Mouse (Mus musculus): ENCODE results near the gene Mis18bp1. TPM values are rescaled to one million over a fixed set of nuclear protein-coding genes. Genes with fewer than 3 reads are reported as not detected.

Mis18bp1 gene
- total and polyA plus RNA-seq, 3 experiments, result 20.0 to 21.2 TPM; not detected in 1

GRCm38 (mm10) chr12:65111503-65111902, 60.9 kb downstream of the Mis18bp1 start:
- no peaks in the 10 kb centered on the region for H3K4me1 ChIP-seq (ENCODE audit: control insufficient read depth in 1 of 2, insufficient read depth in 2 of 2, low read length in 2 of 2)
- no peak overlapping the region for H3K27ac ChIP-seq (ENCODE audit: control insufficient read depth, low read depth, low read length)
- H3K36me3 ChIP-seq (ENCODE audit: control insufficient read depth in 1 of 2, insufficient read depth in 2 of 2, low read length in 2 of 2), result peaks cover 0 to 2% of the 10 kb centered on the region in 2 experiments; a peak in 2 of 4 replicates
- DNase-seq (ENCODE audit: low read depth, low spot score), result no peak
- no peaks in the 10 kb centered on the region for H3K27me3 ChIP-seq (ENCODE audit: control insufficient read depth in 1 of 2, insufficient read depth in 2 of 2, low read length in 2 of 2)
- H3K9ac ChIP-seq (ENCODE audit: control insufficient read depth, low read depth, low read length, poor library complexity, severe bottlenecking), result no peak overlapping the region
- no peak overlapping the region for H3K4me3 ChIP-seq (ENCODE audit: control insufficient read depth in 1 of 2, insufficient read depth in 1 of 2, low read depth in 2 of 2, low read length in 2 of 2)
- TF ChIP-seq MEF2A (IDR thresholded peaks at IDR 0.05; ENCODE audit: extremely low read depth, insufficient replicate concordance, low read depth, low read length, poor library complexity, severe bottlenecking), result no peak
- TF ChIP-seq ETS1 (IDR thresholded peaks at IDR 0.05; ENCODE audit: low read depth, low read length), result no peak
- TF ChIP-seq MAFK (IDR thresholded peaks at IDR 0.05; ENCODE audit: borderline replicate concordance, low read depth, low read length), result no peak
- TF ChIP-seq UBTF (IDR thresholded peaks at IDR 0.05; ENCODE audit: borderline replicate concordance, insufficient read depth, low read depth, low read length), result no peak
- no peak for TF ChIP-seq ZMIZ1 (IDR thresholded peaks at IDR 0.05; ENCODE audit: low read depth, low read length)
- TF ChIP-seq POLR2AphosphoS5 (IDR thresholded peaks at IDR 0.05; ENCODE audit: borderline replicate concordance, low read depth, low read length), result no peak
- no peak for TF ChIP-seq MYC (IDR thresholded peaks at IDR 0.05; ENCODE audit: low read depth, low read length)
- no peak for TF ChIP-seq USF1 (IDR thresholded peaks at IDR 0.05; ENCODE audit: low read depth, low read length)
- TF ChIP-seq NELFE (IDR thresholded peaks at IDR 0.05; ENCODE audit: low read depth, low read length), result no peak
- no peak for TF ChIP-seq BHLHE40 (IDR thresholded peaks at IDR 0.05; ENCODE audit: borderline replicate concordance, low read depth, low read length)
- no peak for TF ChIP-seq JUND (IDR thresholded peaks at IDR 0.05; ENCODE audit: low read depth, low read length)
- TF ChIP-seq ZNF384 (IDR thresholded peaks at IDR 0.05; ENCODE audit: low read depth, low read length), result no peak
- TF ChIP-seq TBP (IDR thresholded peaks at IDR 0.05; ENCODE audit: low read depth, low read length), result no peak
- TF ChIP-seq CHD2 (IDR thresholded peaks at IDR 0.05; ENCODE audit: low read length), result no peak
- TF ChIP-seq E2F4 (IDR thresholded peaks at IDR 0.05; ENCODE audit: borderline replicate concordance, low read depth, low read length), result no peak
- TF ChIP-seq CHD1 (IDR thresholded peaks at IDR 0.05; ENCODE audit: low read depth, low read length), result no peak
- H3K79me2 ChIP-seq (ENCODE audit: control insufficient read depth, insufficient read depth, low read length, poor library complexity), result peaks cover 1% of the 10 kb centered on the region; the same call in 1 of the 2 replicates
- H3K9me3 ChIP-seq (replicated peaks; ENCODE audit: insufficient read depth, low read length), result no peaks in the 10 kb centered on the region

GRCm38 (mm10) chr12:65108746-65109145, 63.7 kb downstream of the Mis18bp1 start:
- DNase-seq (ENCODE audit: low read depth, low spot score), result no peak
- no peak overlapping the region for H3K9ac ChIP-seq (ENCODE audit: control insufficient read depth, low read depth, low read length, poor library complexity, severe bottlenecking)
- TF ChIP-seq CHD2 (IDR thresholded peaks at IDR 0.05; ENCODE audit: low read length) (no peak), ZC3H11A (IDR thresholded peaks at IDR 0.05; ENCODE audit: low read depth, low read length) (no peak), RCOR1 (IDR thresholded peaks at IDR 0.05; ENCODE audit: low read depth, low read length) (no peak), JUND (IDR thresholded peaks at IDR 0.05; ENCODE audit: low read depth, low read length) (no peak), POLR2AphosphoS5 (IDR thresholded peaks at IDR 0.05; ENCODE audit: borderline replicate concordance, low read depth, low read length) (no peak), E2F4 (IDR thresholded peaks at IDR 0.05; ENCODE audit: borderline replicate concordance, low read depth, low read length) (no peak), CHD1 (IDR thresholded peaks at IDR 0.05; ENCODE audit: low read depth, low read length) (no peak), NRF1 (IDR thresholded peaks at IDR 0.05; ENCODE audit: insufficient read depth, low read depth, low read length, poor library complexity, severe bottlenecking) (no peak), POLR2AphosphoS2 (IDR thresholded peaks at IDR 0.05; ENCODE audit: low read length) (no peak), USF2 (IDR thresholded peaks at IDR 0.05; ENCODE audit: borderline replicate concordance in 1 of 2, insufficient read depth in 1 of 2, low read depth in 1 of 2, low read length in 2 of 2) (no peak)
- no peaks in the 10 kb centered on the region for H3K27me3 ChIP-seq (ENCODE audit: control insufficient read depth in 1 of 2, insufficient read depth in 2 of 2, low read length in 2 of 2)
- H3K9me3 ChIP-seq (replicated peaks; ENCODE audit: insufficient read depth, low read length), result no peaks in the 10 kb centered on the region
- no peaks in the 10 kb centered on the region; a peak in 3 of 4 replicates for H3K36me3 ChIP-seq (ENCODE audit: control insufficient read depth in 1 of 2, insufficient read depth in 2 of 2, low read length in 2 of 2)
- H3K79me2 ChIP-seq (ENCODE audit: control insufficient read depth, insufficient read depth, low read length, poor library complexity), result peaks cover 1% of the 10 kb centered on the region; the same call in 1 of the 2 replicates
- H3K4me3 ChIP-seq (ENCODE audit: control insufficient read depth in 1 of 2, insufficient read depth in 1 of 2, low read depth in 2 of 2, low read length in 2 of 2), result no peak overlapping the region
- H3K4me1 ChIP-seq (ENCODE audit: control insufficient read depth in 1 of 2, insufficient read depth in 2 of 2, low read length in 2 of 2), result no peaks in the 10 kb centered on the region
- no peak overlapping the region for H3K27ac ChIP-seq (ENCODE audit: control insufficient read depth, low read depth, low read length)

Data from MEL (cell line).